Mouse (Mus musculus): Measurements from ENCODE around the gene Arfgef3.

The Arfgef3 gene

GRCm38 (mm10) chr10:18589455-18589854 is 154.3 kb downstream of the Arfgef3 start:
- peak; percentile 57 for DNase-seq (ENCODE audit: low read depth, low spot score)

- DNase-seq (ENCODE audit: low read depth, low spot score) = peak; percentile 88
Measured at GRCm38 (mm10) chr10:18584188-18584587, 159.6 kb downstream of the Arfgef3 start.

GRCm38 (mm10) chr10:18572581-18572980 is 171.2 kb downstream of the Arfgef3 start:
- peak; percentile 62 for DNase-seq (ENCODE audit: low read depth, low spot score)

GRCm38 (mm10) chr10:18562940-18563339 is 180.8 kb downstream of the Arfgef3 start:
- peak; percentile 56 for DNase-seq (ENCODE audit: low read depth, low spot score)

- DNase-seq (ENCODE audit: low read depth, low spot score) = peak; percentile 42
Measured at GRCm38 (mm10) chr10:18561445-18561844, 182.3 kb downstream of the Arfgef3 start.

GRCm38 (mm10) chr10:18559076-18559475 is 184.7 kb downstream of the Arfgef3 start:
- DNase-seq (ENCODE audit: low read depth, low spot score) = peak; percentile 92

GRCm38 (mm10) chr10:18549321-18550216 is 194.2 kb downstream of the Arfgef3 start:
- DNase-seq (ENCODE audit: low read depth, low spot score) = peak; percentile 75

GRCm38 (mm10) chr10:18547381-18547780 is 196.4 kb downstream of the Arfgef3 start:
- DNase-seq (ENCODE audit: low read depth, low spot score) = no peak

- peak; percentile 94 for DNase-seq (ENCODE audit: low read depth, low spot score)
Measured at GRCm38 (mm10) chr10:18545813-18546235, 197.9 kb downstream of the Arfgef3 start, which contains the start of gene Hebp2. Gene Hebp2, minus strand, starts transcription at chr10:18546076.

GRCm38 (mm10) chr10:18545309-18545708 is 198.4 kb downstream of the Arfgef3 start:
- DNase-seq (ENCODE audit: low read depth, low spot score) = peak; percentile 9

- no peak for DNase-seq (ENCODE audit: low read depth, low spot score)
Measured at GRCm38 (mm10) chr10:18536889-18537288, 206.9 kb downstream of the Arfgef3 start.

- DNase-seq (ENCODE audit: low read depth, low spot score) = peak; percentile 68
Measured at GRCm38 (mm10) chr10:18532293-18532692, 211.5 kb downstream of the Arfgef3 start.
